Mouse (Mus musculus): Measurements from ENCODE around the gene Aknad1. TPM values are rescaled to one million over a fixed set of nuclear protein-coding genes. Genes with fewer than 3 reads are reported as not detected.

Gene Aknad1
- polyA plus RNA-seq, 1 experiment: not detected

DNA sequence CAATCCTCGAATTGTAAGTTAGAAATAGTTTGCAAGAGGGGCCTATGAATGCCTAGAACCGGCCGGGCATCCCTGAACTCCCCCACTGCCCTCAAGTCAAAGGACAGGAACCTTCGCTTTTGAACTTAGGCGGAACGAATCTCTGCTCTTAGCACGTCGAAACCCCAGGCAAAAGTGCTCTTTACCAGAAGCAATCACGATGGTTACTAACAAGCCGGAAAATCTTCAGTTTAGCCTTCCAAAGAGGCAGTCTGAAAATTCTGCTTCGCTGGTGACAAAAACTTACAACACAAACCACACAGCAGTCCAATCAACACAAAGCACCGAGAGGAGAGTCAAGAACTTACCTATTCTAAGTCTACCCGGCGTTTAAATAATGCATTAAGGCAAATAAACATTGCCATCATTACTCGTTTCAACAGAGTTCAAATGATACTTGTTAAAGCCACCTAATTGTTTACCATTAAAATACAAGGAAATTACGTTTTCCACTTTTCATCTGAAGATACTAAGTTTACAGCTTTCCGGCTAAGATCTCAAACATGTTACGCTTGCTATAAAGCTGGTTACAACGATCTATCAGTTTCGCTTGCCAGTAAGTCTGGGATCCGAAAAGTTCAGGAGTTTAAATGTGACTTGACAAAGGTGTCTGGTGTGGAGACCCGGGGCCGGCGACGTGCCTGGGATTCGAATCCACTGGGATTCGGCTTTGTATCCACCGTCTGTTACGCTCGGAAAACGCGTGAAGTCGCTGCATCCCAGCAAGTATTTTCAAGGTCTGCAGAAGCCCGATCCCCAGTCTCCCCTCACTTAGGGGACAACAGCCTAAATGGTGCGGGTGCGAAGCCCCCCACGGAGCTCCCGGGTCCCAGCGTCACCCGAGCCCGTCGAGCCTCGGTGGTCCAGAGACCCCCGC lies 18.1 kb upstream of the Aknad1 start:
- H3K27ac ChIP-seq (ENCODE audit: insufficient read depth, low read depth, low read length): peak overlapping the region; percentile 57

DNA sequence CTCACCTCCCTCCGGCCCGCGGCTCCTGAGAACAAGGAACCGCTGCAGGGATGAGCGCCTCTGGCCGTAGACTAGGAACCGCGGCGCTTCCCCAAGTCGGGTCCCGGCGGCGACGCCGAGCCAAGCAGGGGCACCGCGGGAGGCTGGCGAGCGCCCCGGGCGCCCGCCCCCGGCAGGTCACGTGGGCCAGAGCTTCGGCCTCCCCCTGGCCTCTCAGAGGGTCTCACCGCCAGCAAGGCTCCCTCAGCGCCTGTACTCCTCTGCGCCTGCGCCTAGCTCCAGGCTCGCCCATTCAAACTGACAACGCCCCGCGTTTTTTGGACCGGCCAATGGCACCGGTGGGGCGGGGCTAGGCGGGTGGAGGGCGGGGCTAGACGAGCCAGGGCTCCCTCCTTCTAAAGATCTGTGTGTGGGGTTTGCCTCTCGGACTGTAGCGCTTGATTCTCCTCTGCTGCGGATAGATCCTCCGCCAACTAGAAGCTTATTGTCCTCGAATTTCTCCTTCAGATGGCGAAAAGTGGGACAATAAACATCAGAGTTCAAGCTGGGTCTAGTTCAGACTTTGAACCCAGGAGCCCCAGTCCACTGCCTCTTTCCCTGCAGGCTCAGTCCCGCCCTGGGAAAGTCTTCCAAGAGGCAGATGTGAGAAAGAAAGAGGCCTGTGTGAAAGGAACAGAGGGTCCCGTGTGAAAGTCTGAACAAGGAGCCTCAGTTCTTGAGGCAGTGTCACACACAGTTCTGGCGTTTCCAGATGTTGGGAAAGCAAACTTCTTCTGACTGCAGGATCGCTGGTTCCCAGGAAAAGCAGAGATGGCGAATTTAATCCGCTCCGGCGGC lies 17.2 kb upstream of the Aknad1 start, which contains the start of gene Gpsm2:
Gpsm2 (minus strand) TSS at position 274 of the 837 bp plus-strand sequence.
- H3K27me3 ChIP-seq (ENCODE audit: control insufficient read depth, insufficient read depth, low read length): no peaks in the 10 kb centered on the region
- TF ChIP-seq CTCF (IDR thresholded peaks at IDR 0.05; ENCODE audit: extremely low read depth, insufficient read length, insufficient replicate concordance, low read depth, low read length): no peak
- peak; percentile 66; the same call in 1 of the 2 replicates for TF ChIP-seq POLR2A (IDR thresholded peaks at IDR 0.05; ENCODE audit: low read depth, low read length)
- H3K4me1 ChIP-seq (ENCODE audit: control insufficient read depth, insufficient read depth, insufficient read length, low read length): peaks cover 3% of the 10 kb centered on the region
- H3K27ac ChIP-seq (ENCODE audit: insufficient read depth, low read depth, low read length): peak within 1 kb of the TSS; percentile 76
- peak within 1 kb of the TSS; percentile 85 for H3K4me3 ChIP-seq (ENCODE audit: low read depth, low read length)
- no peaks in the 10 kb centered on the region for H3K36me3 ChIP-seq (ENCODE audit: control insufficient read depth, insufficient read depth, low read length)
- 4% methylated on average over 53 of the region's 53 CpGs for WGBS

More for the DNA sequence above, 18.1 kb upstream of the Aknad1 start:
- TF ChIP-seq CTCF (IDR thresholded peaks at IDR 0.05; ENCODE audit: extremely low read depth, insufficient read length, insufficient replicate concordance, low read depth, low read length) (peak; percentile 27; the same call in 1 of the 2 replicates), POLR2A (IDR thresholded peaks at IDR 0.05; ENCODE audit: low read depth, low read length) (no peak)
- Histone ChIP-seq H3K4me3 (ENCODE audit: low read depth, low read length) (peak overlapping the region; percentile 85), H3K36me3 (ENCODE audit: control insufficient read depth, insufficient read depth, low read length) (no peaks in the 10 kb centered on the region), H3K27me3 (ENCODE audit: control insufficient read depth, insufficient read depth, low read length) (no peaks in the 10 kb centered on the region), H3K4me1 (ENCODE audit: control insufficient read depth, insufficient read depth, insufficient read length, low read length) (peaks cover 7% of the 10 kb centered on the region)
- 2% methylated on average over 43 of the region's 44 CpGs for WGBS

GRCm38 (mm10) chr3:108726413-108726812 lies 13.0 kb upstream of the Aknad1 start:
- WGBS: 88% methylated on average over 7 of the region's 7 CpGs
- no peak overlapping the region for H3K4me3 ChIP-seq (ENCODE audit: low read depth, low read length)
- H3K27ac ChIP-seq (ENCODE audit: insufficient read depth, low read depth, low read length): no peak overlapping the region

DNA sequence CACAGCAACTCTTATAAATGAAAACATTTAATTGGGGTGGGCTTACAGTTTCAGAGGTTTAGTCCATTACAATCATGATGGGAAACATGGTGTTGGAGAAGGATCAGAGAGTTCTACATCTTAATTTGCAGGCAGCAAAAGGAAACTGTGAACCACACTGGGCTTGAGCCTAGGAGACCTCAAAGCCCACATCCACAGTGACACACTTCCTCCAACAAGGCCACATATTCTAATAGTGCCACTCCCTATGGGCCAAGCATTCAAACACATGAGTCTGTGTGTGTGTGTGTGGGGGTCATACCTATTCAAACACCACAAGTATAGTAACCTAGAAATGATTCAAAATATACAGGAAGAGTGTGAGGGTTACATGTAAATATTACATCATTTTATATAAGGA lies 12.1 kb upstream of the Aknad1 start:
- TF ChIP-seq CTCF (IDR thresholded peaks at IDR 0.05; ENCODE audit: extremely low read depth, insufficient read length, insufficient replicate concordance, low read depth, low read length) (no peak), POLR2A (IDR thresholded peaks at IDR 0.05; ENCODE audit: low read depth, low read length) (no peak)
- H3K4me3 ChIP-seq (ENCODE audit: low read depth, low read length): no peak overlapping the region
- no peaks in the 10 kb centered on the region for H3K27me3 ChIP-seq (ENCODE audit: control insufficient read depth, insufficient read depth, low read length)
- H3K36me3 ChIP-seq (ENCODE audit: control insufficient read depth, insufficient read depth, low read length): no peaks in the 10 kb centered on the region
- no peak overlapping the region for H3K27ac ChIP-seq (ENCODE audit: insufficient read depth, low read depth, low read length)
- peaks cover 3% of the 10 kb centered on the region; the same call in 1 of the 2 replicates for H3K4me1 ChIP-seq (ENCODE audit: control insufficient read depth, insufficient read depth, insufficient read length, low read length)

More at GRCm38 (mm10) chr3:108726413-108726812, 13.0 kb upstream of the Aknad1 start:
- Histone ChIP-seq H3K4me1 (ENCODE audit: control insufficient read depth, insufficient read depth, insufficient read length, low read length) (peaks cover 3% of the 10 kb centered on the region; the same call in 1 of the 2 replicates), H3K36me3 (ENCODE audit: control insufficient read depth, insufficient read depth, low read length) (no peaks in the 10 kb centered on the region), H3K27me3 (ENCODE audit: control insufficient read depth, insufficient read depth, low read length) (no peaks in the 10 kb centered on the region)
- TF ChIP-seq CTCF (IDR thresholded peaks at IDR 0.05; ENCODE audit: extremely low read depth, insufficient read length, insufficient replicate concordance, low read depth, low read length) (no peak), POLR2A (IDR thresholded peaks at IDR 0.05; ENCODE audit: low read depth, low read length) (no peak)

- 89% methylated on average over 3 of the region's 3 CpGs for WGBS
- Histone ChIP-seq H3K4me1 (ENCODE audit: control insufficient read depth, insufficient read depth, insufficient read length, low read length) (peaks cover 3% of the 10 kb centered on the region; the same call in 1 of the 2 replicates), H3K36me3 (ENCODE audit: control insufficient read depth, insufficient read depth, low read length) (no peaks in the 10 kb centered on the region), H3K27me3 (ENCODE audit: control insufficient read depth, insufficient read depth, low read length) (no peaks in the 10 kb centered on the region), H3K4me3 (ENCODE audit: low read depth, low read length) (no peak overlapping the region), H3K27ac (ENCODE audit: insufficient read depth, low read depth, low read length) (no peak overlapping the region)
- TF ChIP-seq CTCF (IDR thresholded peaks at IDR 0.05; ENCODE audit: extremely low read depth, insufficient read length, insufficient replicate concordance, low read depth, low read length) (no peak), POLR2A (IDR thresholded peaks at IDR 0.05; ENCODE audit: low read depth, low read length) (no peak)
Observed at GRCm38 (mm10) chr3:108727776-108728175, 11.7 kb upstream of the Aknad1 start.

- Histone ChIP-seq H3K4me1 (ENCODE audit: control insufficient read depth, insufficient read depth, insufficient read length, low read length) (peaks cover 3% of the 10 kb centered on the region; the same call in 1 of the 2 replicates), H3K4me3 (ENCODE audit: low read depth, low read length) (peak overlapping the region; percentile 44), H3K27ac (ENCODE audit: insufficient read depth, low read depth, low read length) (peak overlapping the region; percentile 74), H3K27me3 (ENCODE audit: control insufficient read depth, insufficient read depth, low read length) (no peaks in the 10 kb centered on the region), H3K36me3 (ENCODE audit: control insufficient read depth, insufficient read depth, low read length) (no peaks in the 10 kb centered on the region)
- 18% methylated on average over 12 of the region's 12 CpGs for WGBS
- TF ChIP-seq POLR2A (IDR thresholded peaks at IDR 0.05; ENCODE audit: low read depth, low read length) (no peak), CTCF (IDR thresholded peaks at IDR 0.05; ENCODE audit: extremely low read depth, insufficient read length, insufficient replicate concordance, low read depth, low read length) (no peak)
Observed at GRCm38 (mm10) chr3:108730316-108730715, 9.1 kb upstream of the Aknad1 start.
